Mouse (Mus musculus): ENCODE data around the gene Capn1.

Gene Capn1

GRCm38 (mm10) chr19:6015511-6016315 is at the start of gene Capn1:
Gene Capn1 (minus strand): TSS chr19:6015897.
- no peak for DNase-seq (ENCODE audit: low spot score)

- no peak for DNase-seq (ENCODE audit: low spot score)
These were observed 47.4 kb upstream of the Capn1 start for GRCm38 (mm10) chr19:6063081-6063480.

DNA sequence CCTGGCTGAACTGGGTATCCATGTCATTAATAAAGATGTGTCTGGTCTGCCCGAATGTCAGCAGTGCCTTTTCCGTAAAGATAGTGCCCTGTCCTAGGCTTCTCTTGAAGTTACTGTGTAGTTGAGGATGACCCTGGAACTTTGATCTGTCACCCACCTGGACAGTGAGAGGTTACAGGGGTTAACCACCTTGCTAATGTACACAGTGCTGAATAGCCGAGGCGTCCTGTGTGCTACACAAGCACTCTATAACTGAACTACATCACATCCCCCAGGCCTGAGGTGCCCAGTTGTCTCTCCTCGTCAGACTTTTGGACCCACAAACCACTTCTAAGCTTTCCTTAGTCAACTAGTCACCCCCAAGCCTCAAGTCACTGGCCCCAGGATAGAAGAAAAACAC is 46.7 kb upstream of the Capn1 start:
- DNase-seq (ENCODE audit: low spot score): no peak

DNA sequence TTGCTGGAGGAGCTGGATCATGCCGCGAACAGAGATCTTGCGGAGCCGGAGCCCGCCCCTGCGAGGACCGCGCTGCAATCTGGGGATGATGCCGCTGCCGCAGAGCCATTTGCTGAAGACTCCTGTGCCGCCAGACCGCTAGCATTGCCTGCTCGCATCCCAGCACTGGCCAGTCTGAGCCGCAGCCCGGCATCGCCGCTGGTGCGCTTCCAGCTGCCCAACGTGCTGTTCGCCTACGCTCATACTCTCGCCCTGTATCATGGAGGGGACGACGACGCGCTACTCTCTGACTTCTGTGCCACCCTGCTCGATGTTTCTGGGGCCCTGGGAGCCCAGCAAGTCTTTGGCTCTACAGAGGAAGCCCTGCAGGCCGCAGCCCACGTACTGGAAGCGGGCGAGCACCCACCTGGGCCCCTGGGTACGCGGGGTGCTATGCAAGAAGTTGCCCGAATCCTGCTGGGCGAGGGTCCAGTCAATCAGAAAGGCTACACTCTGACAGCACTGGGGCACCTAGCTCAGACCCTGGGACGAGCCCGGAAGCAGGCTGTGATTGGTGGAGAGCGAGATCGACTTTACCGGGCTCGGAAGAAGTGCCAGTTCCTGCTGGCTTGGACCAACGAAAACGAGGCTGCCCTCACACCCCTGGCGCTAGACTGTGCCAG is 46.1 kb upstream of the Capn1 start:
- peak; percentile 61 for DNase-seq (ENCODE audit: low spot score)

DNA sequence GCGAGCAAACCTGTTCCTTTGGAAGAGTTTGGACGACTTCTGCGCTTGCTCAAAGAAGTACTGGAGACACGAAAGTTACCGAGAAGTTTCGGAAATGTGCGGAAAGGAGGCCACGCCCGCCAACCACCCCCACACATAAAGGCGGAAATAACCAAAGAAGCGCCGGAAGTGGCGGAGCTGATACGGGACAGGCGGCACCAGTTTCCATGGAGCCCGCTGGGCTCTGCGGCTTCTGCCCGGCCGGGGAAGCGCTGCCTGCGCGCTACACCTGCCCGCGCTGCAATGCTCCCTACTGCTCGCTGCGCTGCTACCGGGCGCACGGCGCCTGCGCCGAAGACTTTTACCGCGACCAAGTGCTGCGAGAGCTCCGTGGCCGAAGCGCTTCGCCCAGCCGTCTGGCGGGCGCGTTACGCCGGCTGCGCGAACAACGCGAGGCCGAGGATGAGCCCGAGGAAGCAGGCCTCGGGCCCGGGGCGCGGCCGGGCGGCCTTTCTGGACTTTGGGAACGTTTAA is 45.4 kb upstream of the Capn1 start, which contains the start of gene Znhit2:
Gene Znhit2, plus strand, starts transcription at position 172 of the 513 bp plus-strand sequence.
- peak; percentile 99 for DNase-seq (ENCODE audit: low spot score)

DNA sequence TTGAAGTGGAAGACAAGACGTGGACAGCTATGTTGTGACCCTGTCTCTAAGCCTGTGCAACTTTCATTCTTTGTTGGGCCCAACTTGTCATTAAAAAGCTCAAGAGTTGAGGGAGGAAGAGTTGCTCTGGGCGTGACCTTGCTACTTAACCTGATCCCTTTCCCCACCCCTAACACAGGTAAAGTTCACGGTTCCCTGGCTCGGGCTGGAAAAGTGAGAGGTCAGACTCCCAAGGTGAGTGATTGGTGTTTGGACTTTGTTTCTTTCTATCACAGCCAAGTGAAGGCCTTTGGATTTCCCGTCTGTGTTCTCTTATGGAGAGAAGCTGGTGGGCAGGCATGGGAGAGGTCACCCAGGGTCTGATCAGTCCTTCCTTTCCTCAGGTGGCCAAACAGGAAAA is 43.3 kb upstream of the Capn1 start:
- DNase-seq (ENCODE audit: low spot score): no peak

DNA sequence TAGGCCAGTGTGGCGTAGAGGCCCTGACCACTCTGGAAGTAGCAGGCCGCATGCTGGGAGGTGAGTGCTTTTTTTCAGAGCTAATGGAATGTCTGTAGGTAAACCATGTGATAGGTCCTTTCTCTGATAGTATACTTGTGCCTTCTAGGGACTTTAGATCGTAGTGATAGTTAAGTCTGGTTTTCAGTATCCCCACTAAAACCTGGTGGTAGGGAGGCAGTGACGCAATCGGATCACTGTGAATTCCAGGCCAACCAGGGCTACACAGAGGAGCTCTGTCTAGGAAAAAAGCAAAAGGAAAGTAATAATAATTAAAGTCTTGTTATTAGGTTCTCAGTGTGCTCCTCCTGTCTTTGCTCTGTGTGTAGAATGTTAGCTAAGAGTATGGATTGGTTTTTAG is 42.8 kb upstream of the Capn1 start:
- DNase-seq (ENCODE audit: low spot score): peak; percentile 33

GRCm38 (mm10) chr19:6057313-6058096 is 41.8 kb upstream of the Capn1 start, which contains the start of the genes Mrpl49 and Fau:
Gene Mrpl49 (minus strand): TSS chr19:6057785.
Gene Fau (plus strand): TSS chr19:6057844.
- peak; percentile 98 for DNase-seq (ENCODE audit: low spot score)

GRCm38 (mm10) chr19:6056696-6057095 is 41.0 kb upstream of the Capn1 start:
- no peak for DNase-seq (ENCODE audit: low spot score)

DNA sequence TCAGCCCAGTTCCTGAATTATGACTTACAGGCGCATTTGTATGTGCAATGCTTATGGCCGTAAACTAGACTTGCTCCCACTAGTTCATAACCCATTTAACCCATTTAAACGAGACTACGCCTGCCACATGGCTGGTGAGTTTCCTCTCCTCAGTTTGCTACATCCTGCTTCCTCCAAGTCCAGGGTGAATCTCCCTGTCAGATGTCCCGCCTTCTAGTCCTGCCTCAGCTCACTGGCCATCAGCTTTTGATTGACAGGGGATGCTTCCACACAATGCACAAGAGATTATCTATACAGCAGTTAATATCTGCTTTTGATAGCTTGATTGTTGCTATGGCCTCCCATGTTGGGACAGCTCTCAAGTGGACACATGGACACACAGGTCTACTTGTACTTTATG is 38.6 kb upstream of the Capn1 start:
- no peak for DNase-seq (ENCODE audit: low spot score)

- peak; percentile 71 for DNase-seq (ENCODE audit: low spot score)
These were observed 36.8 kb upstream of the Capn1 start for GRCm38 (mm10) chr19:6052516-6052915.

GRCm38 (mm10) chr19:6048681-6049410 is 33.1 kb upstream of the Capn1 start:
- no peak for DNase-seq (ENCODE audit: low spot score)

DNA sequence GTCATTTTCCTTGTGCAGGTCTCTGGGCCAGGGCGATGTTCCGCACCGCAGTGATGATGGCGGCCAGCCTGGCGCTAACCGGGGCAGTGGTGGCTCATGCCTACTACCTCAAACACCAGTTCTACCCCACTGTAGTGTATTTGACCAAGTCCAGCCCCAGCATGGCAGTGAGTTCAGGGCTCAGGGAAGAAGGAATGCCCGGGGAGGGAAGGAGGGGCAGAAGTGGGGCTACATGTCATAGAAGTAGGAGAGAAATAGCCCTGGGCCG is 32.1 kb upstream of the Capn1 start:
- DNase-seq (ENCODE audit: low spot score): no peak

GRCm38 (mm10) chr19:6047154-6047898 is 31.6 kb upstream of the Capn1 start:
- peak; percentile 42 for DNase-seq (ENCODE audit: low spot score)

- peak; percentile 97 for DNase-seq (ENCODE audit: low spot score)
These were observed 30.8 kb upstream of the Capn1 start, which contains the start of gene Syvn1 for GRCm38 (mm10) chr19:6046294-6047153. Gene Syvn1 (plus strand): TSS chr19:6046576.

DNA sequence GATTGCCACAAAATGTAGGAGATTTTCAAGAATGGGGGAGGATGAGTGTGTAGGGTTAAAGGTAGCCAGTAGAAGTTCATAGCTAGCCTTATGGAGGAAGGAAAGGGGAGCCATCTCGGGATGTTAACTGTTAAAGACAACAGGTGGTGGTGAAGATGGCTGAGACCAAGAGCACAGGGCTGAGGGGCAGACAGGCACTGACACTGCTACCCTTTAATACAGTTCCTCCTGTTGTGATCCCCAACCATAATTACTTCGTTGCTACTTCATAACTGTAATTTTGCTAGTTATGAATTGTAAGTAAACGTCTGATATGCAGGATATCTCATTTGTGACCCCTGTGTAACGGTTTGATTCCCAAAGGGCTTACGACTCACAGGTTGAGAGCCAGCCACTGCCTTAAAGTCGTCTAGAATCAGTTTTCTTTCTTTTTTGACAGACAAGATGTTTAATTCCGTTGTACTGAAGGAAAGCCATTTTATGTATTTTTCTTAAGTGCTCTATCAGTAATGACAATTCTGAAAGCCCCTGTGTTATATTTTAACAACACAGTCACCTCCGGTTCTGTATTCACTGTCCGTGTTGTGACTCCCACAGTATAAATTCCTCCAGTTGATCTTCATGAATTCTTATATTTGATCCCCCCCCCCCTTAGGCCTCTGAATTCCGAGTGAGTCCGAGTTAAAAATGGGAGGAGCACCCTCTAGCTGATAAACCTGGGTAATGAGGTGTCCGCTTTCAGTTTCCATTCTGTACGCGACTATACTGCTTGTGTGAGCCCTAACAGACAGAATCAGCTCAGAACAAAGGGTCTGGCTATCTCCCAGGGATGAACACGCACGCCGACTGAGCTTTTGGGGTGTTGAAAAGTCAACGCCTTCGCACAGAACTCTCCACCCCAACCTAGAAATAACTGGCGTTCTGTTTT is 29.9 kb upstream of the Capn1 start:
- DNase-seq (ENCODE audit: low spot score): peak; percentile 77

DNA sequence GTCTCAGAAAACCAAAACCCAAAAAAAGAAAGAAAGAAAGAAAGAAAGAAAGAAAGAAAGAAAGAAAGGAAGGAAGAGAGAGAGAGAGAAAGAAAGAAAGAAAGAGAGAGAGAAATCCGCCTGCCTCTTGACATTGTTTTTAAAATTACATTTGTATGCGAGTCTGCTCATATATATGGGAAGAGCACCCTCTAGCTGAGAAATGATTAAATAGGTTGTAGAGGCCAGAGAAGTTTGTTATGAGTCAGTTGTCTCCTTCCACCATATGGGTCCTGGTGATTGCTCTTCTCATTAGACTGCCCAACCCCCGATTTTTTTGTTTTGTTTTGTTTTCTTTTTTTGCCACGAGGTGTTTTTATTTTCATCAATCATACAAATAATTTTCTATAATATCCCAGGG is 28.4 kb upstream of the Capn1 start:
- peak; percentile 82 for DNase-seq (ENCODE audit: low spot score)

GRCm38 (mm10) chr19:6042293-6042692 is 26.6 kb upstream of the Capn1 start:
- DNase-seq (ENCODE audit: low spot score): no peak

- no peak for DNase-seq (ENCODE audit: low spot score)
These were observed 24.3 kb upstream of the Capn1 start for GRCm38 (mm10) chr19:6040002-6040401.
